Mouse (Mus musculus): ENCODE data around the gene Bbx.

GRCm38 (mm10) chr16:50445014-50445413 is 12.8 kb upstream of the Bbx start:
- TF ChIP-seq POLR2AphosphoS5 (IDR thresholded peaks at IDR 0.05; ENCODE audit: insufficient replicate concordance, low read depth, low read length) (no peak), CTCF (IDR thresholded peaks at IDR 0.05; ENCODE audit: low read depth, low read length) (no peak), TAL1 (conservative IDR thresholded peaks at IDR 0.05; ENCODE audit: low read depth, low read length) (no peak)
